Mouse (Mus musculus) heart, postnatal 4 days (tissue): ENCODE results near the gene Samd4b. TPM values are rescaled to one million over a fixed set of nuclear protein-coding genes. Genes with fewer than 3 reads are reported as not detected.
A peak's percentile ranks its signal among the peaks of the same experiment; 100 is the strongest.
"Not testable (repeated sequence)": the region's sequence is repeated elsewhere in the genome, so short reads cannot be mapped to it uniquely, and the experiment has no call there.

Source experiments
- DNase-seq: peaks from one replicate; pipeline ENCODE4 v3.0.0; 2021
- total RNA-seq, 2 experiments: library from RNA; stranded (reverse); gene quantifications; 2 replicates each; pipeline ENCODE4 v1.2.3; 2021

Gene Samd4b
- total RNA-seq, 2 experiments from 2014 or later, result 49.2 to 50.5 TPM

- DNase-seq, result no peak
Observed at GRCm38 (mm10) chr7:28393272-28393951, 204.5 kb downstream of the Samd4b start.

DNA sequence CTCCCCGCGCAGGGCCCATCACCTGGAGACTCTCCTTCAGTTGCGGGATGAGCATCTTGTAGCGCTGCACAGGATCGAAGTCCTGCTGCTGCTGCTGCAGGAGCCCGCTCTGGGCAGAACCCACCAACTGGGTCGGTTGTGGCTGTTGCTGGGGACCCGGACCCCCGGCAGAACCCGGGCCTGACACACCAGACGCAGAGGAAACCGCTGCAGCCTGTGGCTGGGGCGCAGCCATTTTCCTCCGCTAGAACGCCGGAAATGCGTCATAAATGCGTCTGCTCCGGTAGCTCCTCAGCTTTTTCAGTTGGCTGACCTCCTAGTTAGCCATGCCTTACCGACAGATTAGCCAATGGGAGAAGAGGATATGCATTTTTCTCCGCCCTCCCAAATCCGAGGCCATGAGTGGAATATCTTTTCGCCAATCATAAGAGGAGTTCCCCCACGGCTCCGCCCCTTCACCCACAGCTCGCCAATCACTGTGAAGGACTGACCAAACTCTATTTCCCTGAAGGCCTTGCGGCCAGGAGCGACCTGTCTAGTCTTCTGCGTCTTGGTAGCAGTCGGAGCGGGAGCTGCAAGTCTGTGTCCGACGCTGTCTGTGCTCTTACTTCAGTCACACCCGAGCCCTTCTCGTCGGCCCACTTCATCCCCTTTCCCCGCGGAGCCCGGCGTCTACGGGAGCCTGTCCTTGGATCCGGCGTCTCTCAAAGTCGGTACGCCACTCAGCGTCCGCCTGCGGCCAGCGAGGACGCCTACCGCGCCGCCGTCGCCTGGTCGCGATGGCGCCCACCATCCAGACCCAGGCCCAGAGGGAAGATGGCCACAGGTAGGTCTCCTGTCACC, 205.3 kb downstream of the Samd4b start, which contains the start of the genes Med29 and Paf1:
Gene Med29 (minus strand): TSS at position 280 of the 843 bp plus-strand sequence.
Gene Paf1 (plus strand): TSS at position 523 of the 843 bp plus-strand sequence.
- DNase-seq, result peak; percentile 96

- no peak for DNase-seq
Observed at GRCm38 (mm10) chr7:28390331-28390730, 207.6 kb downstream of the Samd4b start.

DNA sequence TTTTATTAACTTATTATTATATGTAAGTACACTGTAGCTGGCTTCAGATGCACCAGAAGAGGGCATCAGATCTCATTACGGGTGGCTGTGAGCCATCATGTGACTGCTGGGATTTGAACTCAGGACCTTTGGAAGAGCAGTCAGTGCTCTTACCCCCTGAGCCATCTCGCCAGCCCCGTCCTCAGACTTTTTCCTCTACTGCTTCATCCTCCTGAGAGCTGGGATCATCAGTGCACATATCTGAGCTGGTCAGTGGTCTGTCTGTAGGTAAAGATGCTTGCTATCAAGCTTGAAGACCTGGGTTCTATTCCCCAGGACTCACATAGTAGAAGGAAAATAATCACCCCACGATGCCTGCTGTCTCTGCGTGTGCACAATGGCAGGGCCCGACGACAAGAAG, 210.6 kb downstream of the Samd4b start:
- DNase-seq, result not testable (repeated sequence)

GRCm38 (mm10) chr7:28386877-28387276, 211.1 kb downstream of the Samd4b start:
- not testable (repeated sequence) for DNase-seq

DNA sequence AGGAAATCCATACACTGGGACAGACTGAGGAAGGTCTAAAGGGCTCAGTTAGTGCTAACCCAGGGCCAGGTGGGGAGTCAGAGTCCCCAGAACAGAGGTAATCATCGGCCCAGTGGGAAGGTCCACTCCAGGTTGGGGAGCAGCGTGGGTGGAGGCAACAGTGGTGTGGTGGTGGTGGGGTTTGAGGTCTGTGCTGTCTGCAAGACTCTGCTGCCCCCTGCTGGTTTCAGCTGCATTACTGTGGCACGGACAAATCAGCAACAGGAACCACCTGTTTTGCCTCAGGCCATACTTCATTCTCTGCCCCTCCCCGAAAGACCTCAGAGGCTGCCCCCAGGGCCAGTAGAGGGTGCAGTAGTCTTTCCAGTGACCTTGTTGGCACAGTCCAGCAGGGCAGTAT, 211.5 kb downstream of the Samd4b start:
- peak; percentile 92 for DNase-seq

- DNase-seq, result no peak
Observed at GRCm38 (mm10) chr7:28386007-28386406, 211.9 kb downstream of the Samd4b start.

- no peak for DNase-seq
Observed at GRCm38 (mm10) chr7:28385196-28385595, 212.7 kb downstream of the Samd4b start.

GRCm38 (mm10) chr7:28384162-28384561, 213.8 kb downstream of the Samd4b start:
- DNase-seq, result no peak

- DNase-seq, result no peak
Observed at GRCm38 (mm10) chr7:28383606-28384005, 214.3 kb downstream of the Samd4b start.

GRCm38 (mm10) chr7:28382981-28383396, 215.0 kb downstream of the Samd4b start:
- peak; percentile 52 for DNase-seq

DNA sequence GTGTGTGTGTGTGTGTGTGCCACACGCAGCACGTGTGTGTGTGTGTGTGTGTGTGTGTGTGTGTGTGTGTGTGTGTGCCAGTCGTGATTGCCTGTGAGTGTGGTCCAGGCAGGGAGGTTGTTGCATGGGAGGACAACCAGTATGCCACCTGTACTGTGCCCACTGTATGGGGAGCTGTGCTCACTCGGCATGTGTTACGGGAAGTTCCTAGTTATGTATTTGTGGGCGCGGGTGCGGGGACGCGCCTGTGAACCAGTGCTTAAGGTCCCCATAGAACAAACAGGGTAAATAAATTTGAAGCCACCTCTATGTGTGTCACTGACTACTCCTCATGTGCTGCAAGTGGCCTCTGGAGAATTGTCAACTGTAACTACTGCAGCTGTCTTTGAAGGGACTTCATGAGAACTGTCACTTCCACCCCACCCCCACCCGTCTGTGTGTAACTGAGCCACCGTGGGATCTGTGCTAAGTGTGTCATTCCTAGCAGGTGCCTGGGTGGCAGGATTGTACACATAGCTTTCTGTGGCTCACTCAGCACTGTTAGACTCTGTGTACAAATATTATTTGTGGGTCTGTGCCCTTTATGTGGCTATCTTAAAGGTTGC, 215.5 kb downstream of the Samd4b start:
- no peak for DNase-seq

DNA sequence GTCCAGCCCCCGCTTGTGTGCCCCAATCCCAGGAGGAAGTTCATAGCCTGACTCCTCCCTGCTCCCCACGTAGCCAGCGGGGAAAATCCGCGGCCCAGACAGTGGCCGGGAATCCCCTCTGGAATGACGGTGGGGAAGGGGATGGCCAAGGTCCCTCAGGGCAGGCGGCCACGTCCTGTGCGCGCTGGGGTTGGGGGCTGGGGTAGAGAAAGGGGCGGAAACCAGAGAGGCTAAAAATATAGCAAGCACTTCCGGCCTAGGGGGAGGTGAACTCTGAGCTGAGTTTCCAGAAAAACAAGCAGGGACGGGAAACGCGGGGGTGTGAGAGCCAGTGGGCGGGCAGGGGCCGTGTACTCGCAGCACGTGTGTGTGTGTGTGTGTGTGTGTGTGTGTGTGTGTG, 216.0 kb downstream of the Samd4b start:
- DNase-seq, result peak; percentile 92

DNA sequence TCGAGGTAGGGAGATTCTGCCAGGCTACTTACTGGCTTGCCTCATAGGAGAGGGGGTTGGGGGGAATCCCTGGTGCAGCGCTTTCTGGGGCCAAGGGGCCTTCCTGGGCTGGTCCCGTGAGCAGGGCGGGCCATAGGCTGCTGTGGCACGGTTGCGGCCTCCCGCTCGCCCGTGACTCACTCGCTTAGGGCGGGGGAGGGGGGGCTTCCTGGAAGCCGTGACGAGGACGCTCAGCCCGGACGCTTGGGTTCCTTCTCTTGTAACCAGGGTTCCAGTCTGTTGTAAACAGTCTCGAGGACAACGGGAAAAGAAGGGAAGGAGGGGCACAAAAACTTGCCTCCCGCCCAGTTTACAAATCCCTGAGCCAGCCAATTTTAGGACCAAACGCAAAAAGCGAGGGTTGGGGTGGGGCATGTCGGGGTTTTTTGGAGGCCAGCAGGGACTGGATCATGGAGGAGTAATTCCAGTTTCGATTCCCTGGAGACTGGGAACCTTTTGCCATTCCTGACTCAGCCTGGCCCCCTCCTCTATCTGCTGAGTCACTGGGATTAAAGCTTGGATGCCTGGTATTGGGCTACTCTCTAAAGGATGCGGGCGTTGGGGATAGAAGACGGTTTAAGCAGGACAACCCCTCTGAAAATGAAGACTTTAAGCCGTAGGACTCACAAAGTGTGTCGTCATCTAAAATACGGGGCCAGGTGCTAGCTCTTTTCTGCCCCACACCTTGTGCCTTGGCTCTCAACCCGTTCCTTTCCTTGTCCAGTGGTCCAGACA, 216.7 kb downstream of the Samd4b start:
- DNase-seq, result peak; percentile 84

- no peak for DNase-seq
Observed at GRCm38 (mm10) chr7:28380237-28381016, 217.5 kb downstream of the Samd4b start, which contains the start of gene Zfp36. Gene Zfp36 (minus strand): TSS chr7:28380253.

DNA sequence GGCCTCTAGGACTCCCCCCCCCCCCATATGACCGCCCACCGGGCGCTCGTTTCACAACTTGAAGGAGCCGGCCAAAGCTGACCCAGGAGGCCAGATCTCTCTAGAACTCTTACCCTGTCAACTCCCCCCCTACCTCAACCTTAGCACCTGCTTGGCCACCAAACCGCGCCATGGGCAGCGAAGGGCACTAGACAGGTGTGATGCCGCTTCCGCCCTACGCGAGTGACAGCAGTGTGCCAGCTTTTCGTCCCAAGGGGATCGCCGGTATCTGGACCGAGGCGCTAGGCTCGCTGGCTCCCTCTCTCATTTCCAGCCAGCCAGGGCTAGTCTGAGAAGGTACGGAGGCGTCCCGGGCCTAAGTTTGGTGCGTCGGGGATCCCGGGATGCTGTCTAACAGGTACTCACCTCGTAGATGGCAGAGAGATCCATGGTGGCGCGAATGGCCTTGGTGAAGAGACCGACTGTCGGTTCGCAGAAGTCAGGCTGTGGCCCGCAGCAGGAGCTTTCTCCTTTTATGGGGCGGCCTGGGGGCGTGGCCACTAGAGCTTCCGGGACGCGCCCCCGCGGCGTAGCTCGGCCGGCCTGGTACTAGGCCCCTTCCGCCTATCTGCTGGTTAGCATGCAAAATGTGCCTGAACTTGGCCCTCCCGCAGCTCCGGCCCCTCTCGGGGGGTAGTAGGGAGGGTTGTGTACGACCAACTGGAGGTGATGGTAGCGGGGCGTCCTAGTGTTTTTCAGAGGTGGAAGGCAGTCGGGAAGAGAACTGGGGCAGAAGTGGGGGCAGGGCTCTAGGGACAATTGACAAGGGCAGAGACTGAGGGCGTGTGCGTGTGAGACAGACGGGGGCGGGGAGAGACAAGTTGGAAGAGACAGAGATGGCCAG, 218.9 kb downstream of the Samd4b start:
- DNase-seq, result peak; percentile 97

DNA sequence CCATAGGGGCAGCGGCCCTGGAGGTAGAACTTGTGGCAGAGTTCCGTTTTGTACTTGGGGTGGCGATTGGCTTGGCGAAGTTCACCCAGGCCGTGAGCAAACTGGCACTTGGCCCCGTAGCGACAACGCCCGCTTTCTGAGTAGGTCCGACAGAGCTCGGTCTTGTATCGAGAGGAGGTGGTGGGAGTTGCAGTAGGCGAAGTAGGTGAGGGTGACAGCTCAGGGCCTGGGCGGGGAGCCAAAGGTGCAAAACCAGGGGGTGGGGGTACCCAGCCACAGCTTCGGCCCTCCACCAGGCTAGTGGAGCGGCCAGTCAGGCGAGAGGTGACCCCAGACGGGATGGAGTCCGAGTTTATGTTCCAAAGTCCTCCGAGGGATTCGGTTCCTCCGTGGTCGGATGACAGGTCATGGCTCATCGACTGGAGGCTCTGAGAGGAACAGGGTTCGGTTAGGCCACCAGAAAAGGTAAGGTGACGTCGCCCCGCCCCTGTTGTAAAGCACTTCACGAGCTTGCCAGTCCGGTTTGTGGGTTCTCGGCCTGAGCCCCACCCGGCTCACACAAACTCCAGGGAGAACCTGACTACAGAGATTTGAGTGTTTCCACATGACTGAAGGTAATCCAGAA, 219.8 kb downstream of the Samd4b start:
- peak; percentile 67 for DNase-seq

- DNase-seq, result no peak
Observed at GRCm38 (mm10) chr7:28377190-28378065, 220.5 kb downstream of the Samd4b start.
